Mouse (Mus musculus): Measurements from ENCODE around the gene Suco. TPM values are rescaled to one million over a fixed set of nuclear protein-coding genes. Genes with fewer than 3 reads are reported as not detected.

Gene Suco
- polyA plus RNA-seq, 1 experiment from 2014 or later: 10.7 TPM

DNA sequence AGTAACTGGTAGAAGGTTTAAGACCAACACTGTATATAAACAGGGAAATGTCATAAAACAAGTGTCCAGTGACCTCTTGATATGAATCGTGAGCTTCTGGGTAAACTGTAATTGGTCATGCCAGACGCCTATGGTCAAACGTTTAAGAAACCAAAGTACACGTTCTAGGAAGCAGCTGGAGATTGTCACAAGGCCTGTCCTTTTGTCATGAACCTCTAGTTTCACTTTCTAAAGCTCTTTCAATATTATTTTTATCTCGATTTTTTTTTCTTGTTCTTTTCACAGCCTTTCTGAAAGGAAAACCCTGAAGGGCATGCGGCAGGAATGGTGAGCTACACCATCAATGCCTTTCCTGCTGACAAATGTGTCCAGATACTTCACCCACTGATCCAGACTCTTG lies 67.5 kb downstream of the Suco start:
- no peak overlapping the region for H3K4me3 ChIP-seq (replicated peaks)
- no peaks in the 10 kb centered on the region for H3K9me3 ChIP-seq (replicated peaks)
- no peak overlapping the region for H3K27ac ChIP-seq
- no peak overlapping the region for H3K4me2 ChIP-seq
- 57% methylated on average over 6 of the region's 6 CpGs for WGBS (ENCODE audit: insufficient replicate concordance)
- H3K9ac ChIP-seq: no peak overlapping the region
- no peak for DNase-seq
- no peaks in the 10 kb centered on the region for H3K36me3 ChIP-seq
- no peak for ATAC-seq (ENCODE audit: low read depth)
- H3K4me1 ChIP-seq (replicated peaks): peaks cover 18% of the 10 kb centered on the region; the same call in 1 of the 2 replicates
- no peaks in the 10 kb centered on the region for H3K27me3 ChIP-seq

DNA sequence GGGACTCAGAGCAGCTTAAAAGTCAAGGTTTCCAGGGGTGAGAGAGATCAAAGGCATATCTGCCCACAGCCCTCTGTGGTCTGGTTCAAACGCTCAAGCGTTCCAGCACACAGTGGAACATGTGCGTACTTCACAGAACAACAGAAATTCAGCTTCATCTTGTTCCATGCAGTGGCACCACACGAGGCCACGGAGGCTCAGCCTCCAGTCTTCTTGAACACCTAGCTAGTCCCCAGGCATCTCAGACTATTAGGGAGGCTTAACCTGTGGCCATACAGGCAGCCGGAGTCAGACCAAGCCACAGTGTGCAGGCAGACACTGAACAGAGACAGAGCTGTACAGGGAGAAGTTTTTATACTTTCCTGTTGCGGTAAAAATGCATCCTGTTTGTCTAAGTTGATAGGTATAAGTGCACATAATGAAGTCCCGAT lies 71.9 kb downstream of the Suco start:
- DNase-seq: no peak
- 78% methylated on average over 8 of the region's 8 CpGs for WGBS (ENCODE audit: insufficient replicate concordance)
- ATAC-seq (ENCODE audit: low read depth): no peak
- H3K9me3 ChIP-seq (replicated peaks): no peaks in the 10 kb centered on the region
- no peaks in the 10 kb centered on the region for H3K36me3 ChIP-seq
- H3K4me1 ChIP-seq (replicated peaks): peaks cover 16% of the 10 kb centered on the region
- H3K4me3 ChIP-seq (replicated peaks): no peak overlapping the region
- no peaks in the 10 kb centered on the region for H3K27me3 ChIP-seq
- no peak overlapping the region for H3K4me2 ChIP-seq
- H3K27ac ChIP-seq: no peak overlapping the region
- H3K9ac ChIP-seq: no peak overlapping the region

DNA sequence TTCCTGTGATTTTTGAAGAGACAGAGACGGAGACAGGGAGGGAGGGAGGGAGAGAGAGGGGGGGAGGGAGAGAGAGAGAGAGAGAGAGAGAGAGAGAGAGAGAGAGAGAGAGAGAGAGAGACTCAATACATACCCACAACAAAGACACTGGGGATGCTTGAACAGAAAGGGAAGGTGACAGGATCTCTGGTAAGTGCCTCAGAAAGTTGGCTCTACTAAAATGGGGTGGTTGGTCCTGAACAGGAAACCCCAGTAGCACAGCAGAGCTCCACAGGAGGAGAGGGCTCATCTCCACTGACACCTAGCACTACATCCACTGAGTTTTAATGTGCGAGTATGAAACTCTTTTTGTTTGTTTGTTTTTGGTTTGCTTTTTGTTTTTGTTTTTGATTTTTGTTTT lies 75.2 kb downstream of the Suco start:
- DNase-seq (no peak), ATAC-seq (ENCODE audit: low read depth) (no peak)
- no peaks in the 10 kb centered on the region for H3K36me3 ChIP-seq
- no peak overlapping the region for H3K4me3 ChIP-seq (replicated peaks)
- H3K27ac ChIP-seq: no peak overlapping the region
- no peak overlapping the region for H3K4me2 ChIP-seq
- H3K27me3 ChIP-seq: no peaks in the 10 kb centered on the region
- H3K9ac ChIP-seq: no peak overlapping the region
- no peaks in the 10 kb centered on the region for H3K9me3 ChIP-seq (replicated peaks)
- WGBS (ENCODE audit: insufficient replicate concordance): 70% methylated on average over 2 of the region's 2 CpGs
- H3K4me1 ChIP-seq (replicated peaks): peaks cover 17% of the 10 kb centered on the region

DNA sequence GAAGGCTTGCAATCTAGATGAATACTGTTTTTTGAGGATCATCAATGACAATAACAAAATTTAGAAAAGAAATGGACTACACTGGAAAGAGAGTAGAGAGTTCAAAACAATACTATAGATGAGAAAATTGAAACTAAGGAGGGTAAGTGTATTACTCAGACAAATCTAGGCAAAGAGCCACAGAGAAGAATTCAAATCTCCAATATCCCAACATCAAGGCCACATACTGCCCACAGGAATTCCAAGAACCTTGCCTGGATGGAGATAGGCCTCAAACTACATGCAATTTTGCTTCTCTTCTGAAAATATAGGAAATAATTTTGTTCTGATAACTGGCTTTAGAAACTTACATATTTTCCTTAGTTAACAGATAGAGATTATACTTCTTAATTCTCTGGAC lies 76.2 kb downstream of the Suco start:
- H3K4me2 ChIP-seq: no peak overlapping the region
- H3K4me1 ChIP-seq (replicated peaks): peaks cover 14% of the 10 kb centered on the region
- no peak overlapping the region for H3K27ac ChIP-seq
- no peak for ATAC-seq (ENCODE audit: low read depth)
- no peaks in the 10 kb centered on the region for H3K36me3 ChIP-seq
- no peaks in the 10 kb centered on the region for H3K9me3 ChIP-seq (replicated peaks)
- no peak overlapping the region for H3K9ac ChIP-seq
- no peak for DNase-seq
- no peak overlapping the region for H3K4me3 ChIP-seq (replicated peaks)
- no peaks in the 10 kb centered on the region for H3K27me3 ChIP-seq

DNA sequence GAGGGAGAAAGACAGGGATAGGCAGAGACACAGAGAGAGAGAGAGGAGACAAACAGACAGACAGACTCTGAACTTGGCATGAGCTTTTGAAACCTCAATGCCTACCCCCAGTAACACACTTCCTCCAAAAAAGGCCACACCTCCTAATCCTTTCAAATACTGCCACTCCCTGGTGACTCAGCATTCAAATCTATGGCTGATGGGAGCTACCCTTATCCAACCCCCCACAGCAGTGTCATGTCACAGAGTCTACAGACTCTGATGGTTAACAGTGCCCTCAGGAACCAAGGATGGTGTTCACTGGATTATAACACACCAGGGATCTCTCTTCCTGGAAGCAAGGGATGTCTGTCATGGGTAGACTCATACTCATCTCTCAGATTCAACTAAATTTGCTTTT lies 76.7 kb downstream of the Suco start:
- peak; percentile 38 for DNase-seq
- Histone ChIP-seq H3K27ac (no peak overlapping the region), H3K27me3 (no peaks in the 10 kb centered on the region), H3K36me3 (no peaks in the 10 kb centered on the region), H3K4me1 (replicated peaks) (peaks cover 17% of the 10 kb centered on the region), H3K4me2 (no peak overlapping the region), H3K9me3 (replicated peaks) (no peaks in the 10 kb centered on the region), H3K4me3 (replicated peaks) (no peak overlapping the region), H3K9ac (no peak overlapping the region)
- peak; percentile 91 for ATAC-seq (ENCODE audit: low read depth)

DNA sequence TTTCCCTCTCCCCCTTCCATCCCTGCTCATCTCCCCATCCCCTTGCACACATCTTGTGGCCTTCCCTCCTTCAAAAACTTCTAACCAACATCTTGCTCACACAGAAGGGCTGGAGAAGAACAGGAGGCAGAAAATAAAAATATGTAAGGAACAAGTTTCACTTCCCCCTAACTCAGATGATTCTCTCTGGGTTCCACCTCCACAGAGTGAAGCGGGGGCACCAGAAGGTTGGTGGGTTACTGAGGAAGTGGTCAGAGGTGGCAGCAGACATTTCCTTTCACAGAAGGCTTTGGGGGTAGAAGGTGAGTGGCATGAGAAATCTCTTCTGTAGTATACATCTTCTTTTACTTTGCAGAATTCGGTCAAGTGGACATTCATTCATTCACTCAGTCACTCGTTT lies 77.6 kb downstream of the Suco start:
- no peak overlapping the region for H3K4me2 ChIP-seq
- WGBS (ENCODE audit: insufficient replicate concordance): 72% methylated on average over 3 of the region's 3 CpGs
- H3K4me1 ChIP-seq (replicated peaks): peaks cover 27% of the 10 kb centered on the region
- H3K9me3 ChIP-seq (replicated peaks): no peaks in the 10 kb centered on the region
- H3K27ac ChIP-seq: no peak overlapping the region
- ATAC-seq (ENCODE audit: low read depth) (no peak), DNase-seq (no peak)
- H3K4me3 ChIP-seq (replicated peaks): no peak overlapping the region
- H3K36me3 ChIP-seq: no peaks in the 10 kb centered on the region
- H3K27me3 ChIP-seq: no peaks in the 10 kb centered on the region
- H3K9ac ChIP-seq: no peak overlapping the region

DNA sequence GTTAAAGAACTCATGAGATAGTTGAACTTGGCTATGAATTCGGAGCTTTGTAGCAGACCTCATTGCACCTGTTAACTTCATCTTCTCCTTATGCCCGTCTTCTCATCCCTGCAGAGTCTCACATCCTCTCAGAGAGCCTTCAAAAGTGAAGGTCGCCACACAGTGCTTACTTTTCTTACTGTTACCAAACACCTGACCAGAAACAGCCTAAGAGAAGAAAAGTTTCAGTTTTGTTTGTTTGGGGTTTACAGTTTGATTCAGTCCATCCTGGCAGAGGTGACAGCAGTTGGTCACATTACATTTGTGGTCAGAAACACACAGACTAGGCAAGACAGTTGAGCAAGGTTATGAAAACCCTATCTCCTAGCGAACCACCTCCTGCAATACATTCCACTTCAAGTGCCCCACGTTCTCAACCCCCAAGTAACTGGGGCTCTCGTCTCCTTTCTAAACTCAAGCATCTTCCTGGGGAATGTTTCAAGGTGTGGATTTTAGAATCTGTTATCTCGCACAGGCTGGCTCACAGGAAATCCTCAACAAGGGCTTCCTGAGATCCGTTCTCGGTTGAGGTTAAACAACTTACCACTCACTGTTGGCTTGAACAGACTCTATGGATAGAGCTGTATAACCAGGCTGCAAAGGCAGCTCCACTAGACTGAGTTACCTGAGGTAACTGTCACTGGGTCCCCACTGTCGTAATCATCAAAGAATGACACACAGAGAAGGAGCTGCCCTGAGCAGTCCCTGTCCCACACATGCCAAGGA lies 81.9 kb downstream of the Suco start:
- Histone ChIP-seq H3K27me3 (no peaks in the 10 kb centered on the region), H3K9me3 (replicated peaks) (no peaks in the 10 kb centered on the region), H3K9ac (0 out of 2 replicates have a peak overlapping the region, but pooled peaks have one; percentile 15), H3K27ac (peak overlapping the region; percentile 54; the same call in 1 of the 2 replicates), H3K4me3 (replicated peaks) (no peak overlapping the region), H3K36me3 (no peaks in the 10 kb centered on the region), H3K4me1 (replicated peaks) (peaks cover 64% of the 10 kb centered on the region), H3K4me2 (no peak overlapping the region)
- DNase-seq: no peak
- no peak for ATAC-seq (ENCODE audit: low read depth)
- WGBS (ENCODE audit: insufficient replicate concordance): 39% methylated on average over 10 of the region's 10 CpGs

DNA sequence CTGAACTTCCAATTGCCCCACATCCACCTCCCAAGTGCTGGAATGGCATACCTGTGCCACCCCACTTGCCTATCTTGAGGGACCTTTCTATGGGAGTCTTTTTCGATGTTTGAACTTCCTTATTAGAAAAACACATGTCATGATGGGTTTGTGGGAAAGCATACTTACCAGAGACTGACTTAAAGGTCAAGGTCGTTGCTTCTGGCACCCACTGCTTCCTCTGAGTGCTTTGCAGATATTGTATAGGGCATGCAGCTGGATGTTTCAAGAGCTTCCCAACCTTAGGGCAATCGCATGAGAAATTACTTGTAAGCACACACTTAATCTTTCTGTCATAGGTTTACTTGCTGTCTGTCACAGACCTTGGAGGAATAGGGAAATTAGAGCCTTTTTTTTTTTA lies 83.2 kb downstream of the Suco start:
- peak overlapping the region; percentile 18; the same call in 1 of the 2 replicates for H3K9ac ChIP-seq
- H3K4me1 ChIP-seq (replicated peaks): peaks cover 68% of the 10 kb centered on the region
- H3K27ac ChIP-seq: peak overlapping the region; percentile 76
- H3K36me3 ChIP-seq: no peaks in the 10 kb centered on the region
- DNase-seq (no peak), ATAC-seq (ENCODE audit: low read depth) (no peak)
- H3K4me2 ChIP-seq: no peak overlapping the region
- H3K4me3 ChIP-seq (replicated peaks): no peak overlapping the region
- no peaks in the 10 kb centered on the region for H3K9me3 ChIP-seq (replicated peaks)
- H3K27me3 ChIP-seq: no peaks in the 10 kb centered on the region
- 45% methylated on average over 3 of the region's 3 CpGs for WGBS (ENCODE audit: insufficient replicate concordance)

DNA sequence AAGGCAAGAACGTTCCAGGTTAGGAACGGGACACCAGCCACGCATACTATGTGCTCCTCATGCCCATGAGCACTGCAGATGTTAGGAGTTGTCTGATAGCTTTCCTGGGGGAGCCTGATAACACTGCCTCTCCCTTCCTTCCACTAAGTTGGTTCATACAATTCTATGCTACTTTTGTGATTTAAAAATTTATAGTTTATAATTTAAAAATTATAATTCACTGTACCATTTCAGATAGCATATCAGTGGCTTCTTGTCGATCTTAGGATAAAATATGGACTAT lies 83.9 kb downstream of the Suco start:
- H3K9me3 ChIP-seq (replicated peaks): no peaks in the 10 kb centered on the region
- H3K27me3 ChIP-seq: no peaks in the 10 kb centered on the region
- H3K27ac ChIP-seq: peak overlapping the region; percentile 92
- no peaks in the 10 kb centered on the region for H3K36me3 ChIP-seq
- no peak overlapping the region for H3K4me3 ChIP-seq (replicated peaks)
- peak overlapping the region; percentile 33; the same call in 1 of the 2 replicates for H3K9ac ChIP-seq
- WGBS (ENCODE audit: insufficient replicate concordance): 30% methylated on average over 4 of the region's 4 CpGs
- peaks cover 65% of the 10 kb centered on the region for H3K4me1 ChIP-seq (replicated peaks)
- H3K4me2 ChIP-seq: peak overlapping the region; percentile 63
- peak; percentile 91 for ATAC-seq (ENCODE audit: low read depth)
- DNase-seq: peak; percentile 31

DNA sequence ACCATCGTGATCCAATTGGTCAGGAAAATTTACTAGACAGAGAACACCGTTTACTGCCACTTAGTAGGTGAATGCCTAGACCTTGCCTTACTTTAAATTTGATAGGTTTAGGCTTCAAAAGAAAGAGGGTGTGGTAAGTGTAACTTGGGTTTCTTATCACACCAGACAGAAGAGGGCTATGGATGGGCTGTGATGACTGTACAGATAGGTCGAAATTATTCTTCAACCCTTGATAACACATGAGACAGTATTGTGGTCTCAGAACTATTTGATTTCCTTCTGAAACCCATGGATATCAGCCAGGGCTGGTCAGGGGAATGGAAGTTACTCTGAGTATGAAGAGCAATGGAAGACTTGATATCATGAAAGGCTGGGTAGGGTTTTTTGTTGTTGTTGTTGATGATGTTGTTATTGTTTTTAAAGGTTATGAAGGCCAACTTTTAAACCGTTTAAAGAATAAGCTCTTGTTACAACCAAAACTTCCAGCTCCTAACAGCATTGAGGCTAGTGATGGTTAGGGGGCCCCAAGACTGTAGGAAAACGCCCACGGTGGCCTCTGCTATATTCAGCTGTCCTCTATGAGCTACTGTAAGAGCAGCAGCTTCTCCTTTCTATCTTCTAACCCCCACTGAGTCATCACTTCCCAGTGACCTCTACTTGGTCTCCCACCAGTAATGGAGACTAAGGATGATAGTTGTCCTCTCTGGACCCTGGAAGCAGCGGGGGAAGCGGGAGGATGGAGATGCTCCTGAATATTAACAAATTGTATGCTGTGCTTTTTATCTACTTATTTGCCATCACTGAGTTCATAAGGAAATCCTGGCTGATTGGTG lies 84.4 kb downstream of the Suco start:
- Histone ChIP-seq H3K9ac (peak overlapping the region; percentile 33; the same call in 1 of the 2 replicates), H3K4me2 (peak overlapping the region; percentile 63), H3K27me3 (no peaks in the 10 kb centered on the region), H3K9me3 (replicated peaks) (no peaks in the 10 kb centered on the region), H3K27ac (peak overlapping the region; percentile 92), H3K36me3 (no peaks in the 10 kb centered on the region), H3K4me3 (replicated peaks) (peak overlapping the region; percentile 10; the same call in 1 of the 2 replicates), H3K4me1 (replicated peaks) (peaks cover 65% of the 10 kb centered on the region)
- peak; percentile 56 for DNase-seq
- WGBS (ENCODE audit: insufficient replicate concordance): 43% methylated on average over 8 of the region's 8 CpGs
- ATAC-seq (ENCODE audit: low read depth): peak; percentile 90

DNA sequence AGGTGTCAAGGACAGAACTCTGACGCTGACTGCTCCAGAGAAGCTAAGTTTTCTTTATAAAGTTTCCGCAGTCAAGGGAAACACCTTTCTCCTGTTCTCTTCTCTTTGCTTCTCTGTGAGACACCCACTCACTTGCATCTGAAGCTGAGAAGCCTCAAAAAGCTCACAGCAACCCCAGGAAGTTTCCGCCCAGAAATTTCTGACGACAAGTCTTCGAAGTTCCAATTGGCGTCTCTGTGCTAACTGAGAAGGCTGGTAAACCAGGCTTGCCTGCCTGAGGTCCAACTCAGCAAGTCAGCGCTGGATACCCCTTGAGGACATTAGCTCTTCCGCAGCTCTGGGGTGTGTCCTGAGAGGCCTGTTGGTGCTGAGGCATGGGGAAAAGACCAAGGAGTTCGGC lies 88.1 kb downstream of the Suco start, which contains the start of gene Fasl:
Fasl (minus strand) TSS at position 157 of the 400 bp plus-strand sequence.
- Histone ChIP-seq H3K4me3 (replicated peaks) (no peak within 1 kb of the TSS), H3K4me2 (no peak within 1 kb of the TSS), H3K36me3 (no peaks in the 10 kb centered on the region), H3K4me1 (replicated peaks) (peaks cover 47% of the 10 kb centered on the region), H3K9me3 (replicated peaks) (no peaks in the 10 kb centered on the region), H3K27me3 (no peaks in the 10 kb centered on the region), H3K27ac (no peak within 1 kb of the TSS), H3K9ac (no peak within 1 kb of the TSS)
- DNase-seq: no peak
- 72% methylated on average over 9 of the region's 9 CpGs for WGBS (ENCODE audit: insufficient replicate concordance)
- no peak for ATAC-seq (ENCODE audit: low read depth)

Data from liver, embryonic 13.5 days (tissue).